30 mouse cellular contexts compared by ENCODE assay signal in genomic region chr16:23479872-23480603, GRCm38 (mm10). TPM values are rescaled to one million over a fixed set of nuclear protein-coding genes. Genes with fewer than 3 reads are reported as not detected.
DNase-seq lines count a peak whose midpoint lies in the region; ATAC-seq lines count a peak whose summit lies in the region.
"Had no signal": no experiment of that assay in that cellular context is flagged by ENCODE, and none has a peak within 500 bp of the region (broad histone marks: within the 10 kb centered on the region; RNA-seq: fewer than 3 reads in every experiment).

No protein-coding gene starts in this region.

- no peaks in the 10 kb centered on the region for H3K9me3 ChIP-seq in forebrain, embryonic 16.5 days (ENCODE audit: control insufficient read depth, low read length)
- H3K9me3 ChIP-seq in forebrain, embryonic 11.5 days (ENCODE audit: control insufficient read depth, low read length): no peaks in the 10 kb centered on the region
- no peaks in the 10 kb centered on the region for H3K9me3 ChIP-seq in midbrain, embryonic 11.5 days (ENCODE audit: control insufficient read depth, low read length)
- H3K9me3 ChIP-seq in midbrain, embryonic 13.5 days: no peaks in the 10 kb centered on the region
- H3K9me3 ChIP-seq: heart, embryonic 12.5 days; heart, embryonic 15.5 days had no signal

- 0 out of 2 replicates have a peak, but pooled peaks cover 4% of the 10 kb centered on the region for H3K4me1 ChIP-seq in forebrain, embryonic 16.5 days (replicated peaks; ENCODE audit: control insufficient read depth, insufficient read depth, low read length)
- H3K4me1 ChIP-seq in forebrain, embryonic 11.5 days (replicated peaks; ENCODE audit: control insufficient read depth, insufficient read depth, low read length): no peaks in the 10 kb centered on the region
- H3K4me1 ChIP-seq in midbrain, embryonic 11.5 days (ENCODE audit: control insufficient read depth, insufficient read depth, low read length): peaks cover 2% of the 10 kb centered on the region; the same call in 1 of the 2 replicates
- 0 out of 2 replicates have a peak, but pooled peaks cover 3% of the 10 kb centered on the region for H3K4me1 ChIP-seq in midbrain, embryonic 13.5 days (replicated peaks)
- H3K4me1 ChIP-seq: heart, embryonic 15.5 days had no signal

- H3K4me2 ChIP-seq in forebrain, embryonic 16.5 days (ENCODE audit: low read length): no peak overlapping the region
- no peak overlapping the region for H3K4me2 ChIP-seq in forebrain, embryonic 11.5 days (ENCODE audit: low read depth, low read length, severe bottlenecking)
- H3K4me2 ChIP-seq in midbrain, embryonic 11.5 days: no peak overlapping the region
- no peak overlapping the region for H3K4me2 ChIP-seq in midbrain, embryonic 13.5 days (replicated peaks)
- H3K4me2 ChIP-seq: heart, embryonic 12.5 days; heart, embryonic 15.5 days; hindbrain, embryonic 14.5 days had no signal

- peaks cover 4% of the 10 kb centered on the region; the same call in 1 of the 2 replicates for H3K36me3 ChIP-seq in forebrain, embryonic 16.5 days (ENCODE audit: control insufficient read depth, insufficient read depth)
- H3K36me3 ChIP-seq in forebrain, embryonic 11.5 days (ENCODE audit: control insufficient read depth, insufficient read depth, low read length): no peaks in the 10 kb centered on the region
- no peaks in the 10 kb centered on the region for H3K36me3 ChIP-seq in midbrain, embryonic 11.5 days (ENCODE audit: control insufficient read depth, insufficient read depth, low read length)
- H3K36me3 ChIP-seq in midbrain, embryonic 13.5 days: peaks cover 32% of the 10 kb centered on the region
- H3K36me3 ChIP-seq: heart, embryonic 12.5 days; heart, embryonic 15.5 days had no signal

- H3K27ac ChIP-seq in forebrain, embryonic 16.5 days (ENCODE audit: low read length): peak overlapping the region; percentile 55
- no peak overlapping the region for H3K27ac ChIP-seq in forebrain, embryonic 11.5 days (ENCODE audit: low read depth, low read length)
- H3K27ac ChIP-seq in midbrain, embryonic 11.5 days (ENCODE audit: low read depth, low read length): no peak overlapping the region
- no peak overlapping the region for H3K27ac ChIP-seq in midbrain, embryonic 13.5 days
- H3K27ac ChIP-seq: heart, embryonic 15.5 days; hindbrain, embryonic 14.5 days; hindbrain, postnatal 0 days had no signal

- H3K4me3 ChIP-seq in forebrain, embryonic 16.5 days (replicated peaks; ENCODE audit: low read length): no peak overlapping the region
- no peak overlapping the region for H3K4me3 ChIP-seq in forebrain, embryonic 11.5 days (ENCODE audit: low read depth, low read length)
- no peak overlapping the region for H3K4me3 ChIP-seq in midbrain, embryonic 11.5 days (ENCODE audit: low read depth, low read length)
- no peak overlapping the region for H3K4me3 ChIP-seq in midbrain, embryonic 13.5 days (replicated peaks)
- H3K4me3 ChIP-seq: heart, embryonic 12.5 days; heart, embryonic 15.5 days had no signal

- no peak overlapping the region for H3K9ac ChIP-seq in forebrain, embryonic 16.5 days (replicated peaks; ENCODE audit: low read depth, low read length)
- H3K9ac ChIP-seq in forebrain, embryonic 11.5 days (ENCODE audit: low read length): no peak overlapping the region
- no peak overlapping the region for H3K9ac ChIP-seq in midbrain, embryonic 11.5 days (ENCODE audit: low read length)
- H3K9ac ChIP-seq in midbrain, embryonic 13.5 days (replicated peaks): no peak overlapping the region
- H3K9ac ChIP-seq: heart, embryonic 12.5 days; heart, embryonic 15.5 days; hindbrain, embryonic 14.5 days had no signal

- 60% methylated on average over 7 of the region's 7 CpGs for WGBS in forebrain, embryonic 16.5 days
- WGBS in forebrain, embryonic 11.5 days: 78% methylated on average over 7 of the region's 7 CpGs
- WGBS in midbrain, embryonic 11.5 days: 68% methylated on average over 7 of the region's 7 CpGs
- 66% methylated on average over 7 of the region's 7 CpGs for WGBS in midbrain, embryonic 13.5 days

- peak; percentile 64 for ATAC-seq in forebrain, embryonic 16.5 days
- ATAC-seq in forebrain, embryonic 11.5 days (replicated peaks; ENCODE audit: low FRiP score): no peak
- ATAC-seq in midbrain, embryonic 11.5 days (ENCODE audit: low FRiP score): no peak
- ATAC-seq in midbrain, embryonic 13.5 days: no peak
- ATAC-seq: CD4-positive, CD25-positive, alpha-beta regulatory T cell, adult 4 months; hindbrain, postnatal 0 days; inflammation-experienced regulatory T-cells, adult 6 months; intestine, embryonic 16.5 days had no signal

- H3K27me3 ChIP-seq in forebrain, embryonic 16.5 days (replicated peaks; ENCODE audit: control insufficient read depth, insufficient read depth, low read length): no peaks in the 10 kb centered on the region
- no peaks in the 10 kb centered on the region for H3K27me3 ChIP-seq in forebrain, embryonic 11.5 days (ENCODE audit: control insufficient read depth, insufficient read depth, low read length)
- no peaks in the 10 kb centered on the region for H3K27me3 ChIP-seq in midbrain, embryonic 11.5 days (ENCODE audit: control insufficient read depth, insufficient read depth, low read length)
- no peaks in the 10 kb centered on the region for H3K27me3 ChIP-seq in midbrain, embryonic 13.5 days

- DNase-seq in forebrain, embryonic 11.5 days (ENCODE audit: low spot score): no peak
- peak; percentile 1 for DNase-seq in midbrain, embryonic 11.5 days (ENCODE audit: low spot score, missing footprints)
- DNase-seq in R1 (ENCODE audit: low read depth, low spot score): peak; percentile 21
- DNase-seq in adrenal gland, adult 8-10 months: no peak
- DNase-seq: adrenal gland, postnatal 14 days; cerebellum, adult 11-12 months; cerebellum, adult 8-10 months; cerebellum, postnatal 10 days; cerebellum, postnatal 36 days; gastrocnemius, postnatal 25 days; heart, adult 18-20 months; heart, postnatal 10 days; heart, postnatal 4 days; kidney, adult 18-20 months had no signal

RNA-seq across cellular contexts. Expression of gene Rtp4, which starts 40.1 kb away (rescaled TPM):
- polyA plus RNA-seq in forebrain, embryonic 16.5 days (2015; fragmentation: Nextera tagmentation; extraction: Ambion mirVana): 3.0 and 4.1 TPM in 2 replicates
- polyA plus RNA-seq in forebrain, embryonic 11.5 days (2014; fragmentation: Nextera tagmentation; extraction: Ambion mirVana): 1.7 and 2.2 TPM in 2 replicates
- 2.2 and 2.6 TPM in 2 replicates for polyA plus RNA-seq in midbrain, embryonic 11.5 days (2014; fragmentation: Nextera tagmentation; extraction: Ambion mirVana)
- polyA plus RNA-seq in midbrain, embryonic 13.5 days (2015; fragmentation: Nextera tagmentation; extraction: Ambion mirVana): 2.0 and 3.4 TPM in 2 replicates
- total RNA-seq in adrenal gland, adult 8-10 months (2022): 10 to 100 TPM in 2 of 4 experiments, 1 to 10 TPM in 2; 8.4 to 11.8 (median 9.9) TPM

RNA-seq across cellular contexts. Expression of gene Masp1, which starts 40.6 kb away (rescaled TPM):
- polyA plus RNA-seq in forebrain, embryonic 16.5 days (2015; fragmentation: Nextera tagmentation; extraction: Ambion mirVana): 46.1 and 51.3 TPM in 2 replicates
- polyA plus RNA-seq in forebrain, embryonic 11.5 days (2014; fragmentation: Nextera tagmentation; extraction: Ambion mirVana): 19.5 and 22.7 TPM in 2 replicates
- polyA plus RNA-seq in midbrain, embryonic 11.5 days (2014; fragmentation: Nextera tagmentation; extraction: Ambion mirVana): 19.0 and 20.1 TPM in 2 replicates
- polyA plus RNA-seq in midbrain, embryonic 13.5 days (2015; fragmentation: Nextera tagmentation; extraction: Ambion mirVana): 37.5 and 44.7 TPM in 2 replicates
- 100 to 1,000 TPM in 2 of 4 experiments, 10 to 100 TPM in 1, 1 to 10 TPM in 1; 5.1 to 115 (median 61.8) TPM for total RNA-seq in adrenal gland, adult 8-10 months (2022)
- polyA plus RNA-seq: CD4-positive, CD25-positive, alpha-beta regulatory T cell, adult 4 months; inflammation-experienced regulatory T-cells, adult 6 months had no signal

RNA-seq across cellular contexts. Expression of gene Rtp1, which starts 51.1 kb away (rescaled TPM):
- 0.42 TPM in 1 of 2 replicates, not detected in the other for polyA plus RNA-seq in forebrain, embryonic 16.5 days (2015; fragmentation: Nextera tagmentation; extraction: Ambion mirVana)
- 0.15 and 0.19 TPM in 2 replicates for polyA plus RNA-seq in forebrain, embryonic 11.5 days (2014; fragmentation: Nextera tagmentation; extraction: Ambion mirVana)
- polyA plus RNA-seq in midbrain, embryonic 11.5 days (2014; fragmentation: Nextera tagmentation; extraction: Ambion mirVana): not detected in 2 replicates
- polyA plus RNA-seq in midbrain, embryonic 13.5 days (2015; fragmentation: Nextera tagmentation; extraction: Ambion mirVana): 0.08 and 0.14 TPM in 2 replicates
- not detected for total RNA-seq in adrenal gland, adult 8-10 months (2022)
- total RNA-seq: adrenal gland, adult 18-20 months; adrenal gland, postnatal 14 days; adrenal gland, postnatal 4 days; ES-E14; gastrocnemius, adult 8-10 months; gastrocnemius, postnatal 25 days; heart, adult 18-20 months; heart, postnatal 10 days; heart, postnatal 4 days had no signal
- polyA plus RNA-seq: C2C12; CD4-positive, CD25-positive, alpha-beta regulatory T cell, adult 4 months; embryonic facial prominence, embryonic 11.5 days; heart, embryonic 12.5 days; heart, embryonic 15.5 days; hindbrain, embryonic 11.5 days; hindbrain, embryonic 14.5 days; inflammation-experienced regulatory T-cells, adult 6 months; intestine, embryonic 16.5 days had no signal

Comparison
In these comparisons a context has a peak if more than half of its experiments do, and no peak if none do; other contexts are left out.
1. DNase-seq: peak in midbrain, embryonic 11.5 days (single experiment) and R1 (single experiment); none in forebrain, embryonic 11.5 days (single experiment) and adrenal gland, adult 8-10 months (single experiment).